In genomic region chr14:23734200-23734599, GRCm38 (mm10) we compare ENCODE assay signal across 14 mouse cellular contexts.
"Had no signal": no experiment of that assay in that cellular context is flagged by ENCODE, and none has a peak within 500 bp of the region (broad histone marks: within the 10 kb centered on the region; RNA-seq: fewer than 3 reads in every experiment).

No protein-coding gene starts in this region.

- H3K4me3 ChIP-seq: left cerebral cortex, adult 2 months; limb, embryonic 10.5 days; liver, embryonic 15.5 days; midbrain, embryonic 13.5 days; neural tube, embryonic 15.5 days had no signal

- H3K4me1 ChIP-seq: limb, embryonic 10.5 days; liver, embryonic 15.5 days; midbrain, embryonic 13.5 days; neural tube, embryonic 15.5 days had no signal

- H3K4me2 ChIP-seq: liver, embryonic 11.5 days; liver, embryonic 15.5 days; midbrain, embryonic 13.5 days; neural tube, embryonic 15.5 days had no signal

- H3K9me3 ChIP-seq: limb, embryonic 10.5 days; liver, embryonic 15.5 days; midbrain, embryonic 13.5 days; neural tube, embryonic 15.5 days had no signal

- ATAC-seq: intestine, embryonic 16.5 days; lung, postnatal 0 days; midbrain, embryonic 13.5 days had no signal

- DNase-seq: lung, adult 2 months; lung, postnatal 36 days; right cerebral cortex, adult 18-20 months; right cerebral cortex, postnatal 25 days; thymus, postnatal 4 days had no signal

- H3K36me3 ChIP-seq: limb, embryonic 10.5 days; liver, embryonic 15.5 days; midbrain, embryonic 13.5 days; neural tube, embryonic 15.5 days had no signal

- H3K27ac ChIP-seq: left cerebral cortex, adult 2 months; limb, embryonic 10.5 days; liver, embryonic 15.5 days; midbrain, embryonic 13.5 days; neural tube, embryonic 15.5 days; stomach, postnatal 0 days had no signal

- H3K27me3 ChIP-seq: liver, embryonic 15.5 days; midbrain, embryonic 13.5 days; neural tube, embryonic 15.5 days had no signal

- H3K9ac ChIP-seq: liver, embryonic 15.5 days; midbrain, embryonic 13.5 days; neural tube, embryonic 15.5 days had no signal
